Mouse (Mus musculus) left cerebral cortex, adult 9 months (tissue): ENCODE measurements around the gene Usf3.

ENCODE experiments used
- DNase-seq, 2 experiments: peaks; one replicate each; pipeline ENCODE4 v3.0.0; 2022; ENCODE audit warnings: low spot score in 2 of 2

The Usf3 gene

DNA sequence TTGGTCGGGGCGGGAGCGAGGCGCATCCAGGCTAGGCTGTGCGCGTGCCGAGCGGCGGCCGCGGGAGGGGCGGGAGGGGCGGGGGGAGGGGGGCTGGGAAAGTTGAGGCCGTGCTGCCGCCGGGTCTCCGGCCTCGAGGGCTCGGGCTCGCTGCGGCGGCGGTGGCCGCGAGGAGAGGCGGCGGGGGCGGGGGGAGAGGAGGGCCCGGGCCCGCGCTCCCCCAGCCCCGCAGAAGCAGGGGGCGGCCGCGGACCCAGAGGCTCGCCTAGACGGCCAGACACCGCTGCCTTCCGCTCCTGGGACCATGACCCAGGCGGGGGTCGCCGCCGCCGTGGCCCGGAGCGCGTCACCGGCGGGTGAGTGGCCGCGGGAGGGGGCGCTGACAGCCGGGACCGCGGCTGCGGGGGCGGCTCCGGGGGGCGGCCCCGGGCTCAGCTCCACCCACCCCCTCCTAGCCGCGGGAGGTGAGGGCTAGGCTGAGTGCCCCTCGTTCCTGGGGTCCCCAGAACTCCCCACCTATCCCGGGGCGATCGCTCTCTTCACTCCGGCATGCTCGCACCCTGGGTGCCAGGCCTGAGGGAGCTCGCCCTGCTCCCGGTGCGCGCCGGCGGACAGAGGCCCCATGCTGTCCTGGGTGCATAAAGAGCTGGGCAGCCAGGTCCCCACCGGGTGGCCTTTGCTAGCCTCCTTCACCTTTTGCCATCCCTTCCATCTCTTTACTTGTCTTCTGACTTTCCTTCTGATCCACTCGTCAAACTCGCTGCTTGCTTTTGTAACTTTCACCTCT lies at the start of gene Usf3:
Gene Usf3, plus strand, starts transcription at position 92 of the 787 bp plus-strand sequence.
- peak in 1 of 2 experiments; percentile 22 for DNase-seq

DNA sequence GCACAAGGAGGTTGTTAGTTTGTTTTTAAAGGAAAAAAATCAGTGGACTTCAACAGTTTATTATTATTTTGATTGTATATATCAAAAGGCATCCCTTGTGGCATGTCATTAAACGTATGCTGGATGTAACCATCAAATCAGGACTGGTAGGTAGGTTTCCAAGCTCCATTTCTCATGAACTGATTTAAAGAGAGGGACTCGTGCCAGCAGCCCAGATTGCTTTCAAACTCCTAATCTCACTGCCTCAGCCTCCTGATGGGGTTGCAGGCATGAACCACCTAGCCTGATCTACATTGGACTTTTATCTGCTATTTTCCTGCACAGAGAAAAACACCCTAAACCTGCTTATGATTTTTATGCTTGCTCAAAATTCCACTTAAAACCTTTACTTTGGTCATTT lies 49.3 kb upstream of the Usf3 start:
- DNase-seq = no peak

DNA sequence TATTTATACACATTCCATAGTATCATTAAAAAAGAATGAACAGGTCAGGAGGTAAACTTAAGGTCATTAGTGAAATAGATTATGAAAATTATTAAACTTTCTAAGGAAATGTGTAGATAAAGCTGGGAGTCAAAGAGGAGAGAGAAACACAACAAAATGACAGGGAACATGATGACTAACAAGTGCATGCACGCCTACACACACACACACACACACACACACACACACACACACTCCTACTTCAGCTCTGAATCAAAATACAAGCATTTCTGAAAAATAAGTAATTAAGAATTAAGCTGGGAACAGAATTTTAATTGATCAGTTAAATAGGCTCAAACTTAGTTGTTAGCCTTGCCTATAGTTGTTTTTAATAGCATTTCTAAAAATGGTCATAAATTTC lies 48.3 kb upstream of the Usf3 start:
- no peak for DNase-seq

DNA sequence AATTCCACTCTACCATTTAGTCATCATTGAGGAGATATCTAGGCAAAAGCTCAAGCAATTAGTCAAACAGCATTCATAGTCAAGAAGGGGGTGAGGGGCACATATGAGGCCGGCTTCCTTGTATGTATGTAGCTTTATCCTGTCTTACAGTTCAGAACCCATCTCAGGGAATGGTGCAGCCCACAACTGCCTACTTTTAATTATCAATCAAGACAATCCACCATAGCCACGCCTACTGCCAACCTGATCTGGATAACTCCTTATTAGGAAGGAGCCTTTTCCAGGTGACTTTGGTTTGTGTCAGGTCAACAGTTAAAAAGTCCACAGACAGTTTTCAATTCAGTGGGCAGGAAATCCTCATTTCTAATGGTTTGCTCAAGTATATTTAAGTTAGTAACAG lies 47.6 kb upstream of the Usf3 start:
- no peak for DNase-seq

DNA sequence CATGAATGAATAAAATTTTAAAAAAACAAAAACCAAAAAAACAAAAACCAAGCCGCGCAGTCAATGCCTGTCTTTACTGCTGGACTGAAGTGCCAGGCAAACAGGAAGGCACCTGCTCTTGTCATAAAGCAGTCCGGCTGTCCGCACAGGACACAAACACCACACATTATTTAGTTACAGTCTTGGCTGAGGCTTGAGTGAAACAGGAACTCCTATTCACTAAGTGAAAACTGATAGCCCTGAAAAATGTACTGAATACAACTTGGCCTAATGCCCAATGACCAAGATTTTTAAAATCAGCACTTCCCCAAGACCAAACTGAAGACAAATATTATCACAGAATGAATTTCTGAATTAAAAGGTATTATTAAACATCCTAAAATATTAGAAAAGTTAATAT lies 46.6 kb upstream of the Usf3 start:
- DNase-seq = no peak

DNA sequence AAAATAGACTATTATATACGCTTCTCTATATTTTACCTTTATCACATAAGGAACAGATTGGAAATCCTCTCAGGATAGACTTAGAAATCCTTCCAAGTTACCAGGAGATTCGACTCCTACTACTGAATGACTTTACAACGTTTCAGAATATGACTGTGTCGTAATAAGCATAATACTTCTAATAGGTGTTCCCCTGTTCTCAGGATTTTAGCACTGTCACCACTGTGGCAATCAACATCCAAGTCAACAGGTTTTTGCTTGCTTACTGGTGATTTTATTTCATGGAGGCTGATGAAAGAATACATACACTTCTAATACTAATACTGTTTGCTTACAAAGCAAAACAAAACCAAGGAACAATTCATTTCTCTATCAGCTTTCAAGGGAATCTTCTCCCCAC lies 40.7 kb upstream of the Usf3 start:
- no peak for DNase-seq

DNA sequence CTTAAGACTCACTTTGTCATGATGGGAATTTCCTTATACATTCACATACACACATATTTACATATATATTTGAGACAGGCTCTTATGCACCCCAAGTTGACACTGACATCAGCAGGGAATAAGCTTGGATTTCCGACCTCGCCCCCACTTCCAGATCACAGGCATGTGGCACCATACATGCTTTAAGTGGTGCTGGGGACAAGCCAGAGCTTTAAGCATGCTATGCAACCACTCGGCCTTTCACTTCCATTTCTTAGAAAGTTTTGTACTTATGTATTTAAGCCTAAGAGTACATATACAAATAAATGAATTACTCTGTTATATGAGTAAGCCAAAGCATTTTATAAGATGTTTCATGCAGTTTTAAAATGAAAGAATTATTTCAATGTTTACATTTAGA lies 39.9 kb upstream of the Usf3 start:
- no peak for DNase-seq

DNA sequence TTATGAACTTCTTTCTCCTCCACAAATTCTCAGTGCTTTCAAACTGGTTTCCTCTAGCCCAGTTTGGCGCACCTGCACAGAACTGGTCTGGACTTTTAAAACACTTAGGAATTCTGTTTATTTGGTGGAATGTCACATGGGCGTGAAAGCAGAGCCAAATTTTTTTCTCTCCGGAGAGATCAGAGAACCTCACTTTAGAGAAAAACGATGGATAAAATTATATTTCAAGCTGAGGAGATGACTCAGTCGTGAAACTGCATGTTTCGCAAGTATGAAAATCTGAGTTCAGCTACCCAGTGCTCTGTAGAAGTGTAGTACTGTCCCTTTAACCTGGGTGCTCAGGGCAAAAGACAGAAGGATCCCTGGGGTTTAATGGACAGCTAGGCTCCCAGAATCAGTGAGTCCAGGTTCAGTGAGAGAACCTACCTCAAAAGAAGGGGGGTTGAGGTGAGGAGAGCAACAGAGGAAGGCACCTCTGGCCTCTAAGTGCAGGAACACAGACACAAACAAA lies 36.5 kb upstream of the Usf3 start:
- DNase-seq = no peak

DNA sequence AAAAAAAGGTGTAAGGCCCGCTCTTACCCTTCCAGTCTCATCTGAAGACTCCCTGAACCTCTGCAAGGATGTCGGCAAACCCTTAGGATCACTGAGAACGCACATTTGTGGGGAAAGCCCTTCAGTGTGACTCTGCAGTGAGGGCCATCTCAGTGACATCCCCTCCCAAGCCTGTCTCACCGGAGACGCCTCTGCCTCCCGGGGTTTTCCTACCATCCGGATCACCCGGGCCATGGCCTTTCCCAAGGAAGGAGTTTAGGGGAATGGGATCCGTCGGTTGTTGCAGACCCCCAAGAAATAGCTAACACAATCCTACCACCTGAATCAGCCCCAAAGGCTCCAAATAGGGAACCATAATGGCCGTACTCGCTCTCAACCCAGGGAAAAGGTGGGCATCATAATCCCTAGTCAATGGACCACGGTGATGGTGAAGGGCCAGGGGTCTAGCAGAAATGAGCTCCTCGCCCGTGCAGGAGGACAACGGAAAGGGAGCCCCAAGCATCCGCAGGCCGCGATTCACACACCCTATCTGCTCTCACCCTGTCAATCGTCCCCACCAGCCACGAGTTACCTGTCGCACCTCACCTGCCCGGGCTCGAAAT lies 34.6 kb upstream of the Usf3 start:
- no peak for DNase-seq

DNA sequence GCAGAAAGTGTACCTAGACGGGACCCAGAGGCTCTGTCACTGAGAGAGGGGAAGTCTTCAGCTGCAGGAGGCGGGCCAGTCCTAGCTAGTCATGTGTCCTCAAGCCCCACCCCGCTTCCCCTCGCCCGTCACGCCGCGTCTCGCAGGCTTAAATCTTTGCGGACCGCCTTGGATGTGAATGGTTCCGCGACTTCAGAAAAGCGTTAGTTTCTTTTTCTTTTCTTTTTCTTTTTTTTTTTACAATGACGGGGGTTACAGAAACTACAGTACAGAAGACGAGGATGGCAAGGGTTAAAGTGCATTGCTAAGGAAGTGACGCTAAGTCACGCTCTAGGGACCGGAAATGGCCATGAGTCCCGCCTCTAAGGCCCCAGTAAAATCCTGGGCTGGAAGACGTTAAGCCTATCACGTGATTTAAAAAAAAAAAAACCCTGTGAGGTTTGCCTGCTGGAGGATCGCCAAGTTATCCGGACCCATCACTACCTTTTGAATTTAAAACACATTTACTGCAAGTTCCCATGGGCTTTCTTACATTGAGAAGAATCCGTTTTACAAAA lies 34.0 kb upstream of the Usf3 start:
- peak; percentile 86 to 87 for DNase-seq

DNA sequence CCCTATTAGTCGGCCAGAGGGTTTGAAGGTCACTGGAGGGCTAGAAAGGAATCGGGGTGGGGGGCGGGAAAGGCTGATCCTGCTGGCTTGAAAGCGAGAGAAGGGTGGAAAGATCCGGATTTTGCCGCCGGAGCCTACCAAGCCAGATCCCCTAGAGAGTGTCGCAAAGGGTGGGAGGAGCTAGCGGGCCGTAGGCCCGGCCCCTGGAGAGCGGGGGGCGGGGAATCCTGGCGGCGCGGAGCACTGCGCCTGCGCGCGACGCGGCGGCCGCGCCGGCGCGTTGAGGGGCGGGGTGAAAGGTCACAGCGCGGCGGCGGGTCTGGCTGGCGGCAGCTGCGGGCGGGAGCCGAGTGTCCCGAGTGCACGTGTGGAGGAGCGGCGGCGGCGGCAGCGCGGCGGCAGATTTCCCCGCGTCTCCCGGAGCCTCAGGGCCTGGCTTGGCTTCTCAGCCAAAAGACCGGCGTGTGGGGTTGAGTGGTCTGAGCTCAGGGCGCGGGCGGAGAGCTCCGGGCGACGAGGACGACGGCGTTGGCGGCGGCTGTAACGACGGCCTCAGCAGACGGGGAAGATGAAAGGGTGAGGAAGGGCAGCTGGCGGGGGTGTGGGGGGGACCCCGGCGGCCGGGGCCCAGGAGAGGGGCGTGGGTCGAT lies 33.4 kb upstream of the Usf3 start, which contains the start of the genes Atp6v1a and Naa50:
Gene Atp6v1a, minus strand, starts transcription at position 170 of the 650 bp plus-strand sequence.
Gene Naa50, plus strand, starts transcription at position 295 of the 650 bp plus-strand sequence.
- peak; percentile 78 to 91 for DNase-seq

DNA sequence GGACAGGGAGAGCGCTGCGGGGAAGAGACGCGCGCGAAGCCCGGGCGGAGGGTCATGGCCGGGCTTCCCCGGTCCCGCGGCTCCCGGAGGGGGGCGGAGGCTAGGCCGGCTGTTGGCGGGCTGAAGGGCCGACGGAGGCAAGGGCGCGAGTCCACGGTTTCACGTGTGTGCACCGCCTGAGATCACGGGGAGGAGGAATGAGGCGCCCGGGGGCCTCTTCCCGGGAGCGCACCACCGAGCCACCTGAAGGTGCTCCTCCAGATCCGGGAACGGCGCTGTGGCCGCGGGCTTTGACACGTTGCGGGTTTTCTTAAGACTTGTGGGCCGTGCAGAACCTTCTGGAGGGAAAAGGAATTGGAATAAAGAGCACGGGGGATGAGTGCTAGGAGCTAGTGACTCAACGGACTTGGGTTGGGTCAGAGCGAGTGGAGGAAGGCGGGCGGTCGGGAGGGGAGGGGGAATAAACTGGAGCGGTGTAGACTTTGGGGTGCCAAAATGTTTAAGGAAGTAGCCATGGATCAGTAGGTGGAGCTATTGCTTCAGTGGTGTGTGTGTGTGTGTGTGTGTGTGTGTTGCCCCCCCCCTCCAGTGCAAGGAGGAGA lies 32.8 kb upstream of the Usf3 start:
- peak; percentile 72 to 73 for DNase-seq

DNA sequence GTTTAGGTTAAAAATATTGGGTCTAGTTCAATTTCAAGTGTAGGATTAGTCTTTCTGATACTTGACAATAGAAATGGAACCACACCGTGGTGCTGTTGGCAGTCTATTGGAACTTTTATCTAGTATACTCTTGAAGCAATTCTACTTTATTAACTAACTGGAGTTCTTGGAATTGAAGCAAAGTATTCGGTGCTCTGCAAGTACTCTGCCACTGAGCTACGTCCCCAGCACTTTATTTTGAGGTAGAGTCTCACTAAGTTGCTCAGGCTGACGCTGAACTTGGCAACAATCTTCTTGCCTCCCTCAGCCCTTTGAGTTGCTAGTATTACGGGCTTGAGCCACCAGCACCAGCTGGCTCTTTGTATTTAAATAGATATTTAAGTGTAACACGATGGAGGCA lies 31.6 kb upstream of the Usf3 start:
- DNase-seq = peak in 1 of 2 experiments; percentile 47

DNA sequence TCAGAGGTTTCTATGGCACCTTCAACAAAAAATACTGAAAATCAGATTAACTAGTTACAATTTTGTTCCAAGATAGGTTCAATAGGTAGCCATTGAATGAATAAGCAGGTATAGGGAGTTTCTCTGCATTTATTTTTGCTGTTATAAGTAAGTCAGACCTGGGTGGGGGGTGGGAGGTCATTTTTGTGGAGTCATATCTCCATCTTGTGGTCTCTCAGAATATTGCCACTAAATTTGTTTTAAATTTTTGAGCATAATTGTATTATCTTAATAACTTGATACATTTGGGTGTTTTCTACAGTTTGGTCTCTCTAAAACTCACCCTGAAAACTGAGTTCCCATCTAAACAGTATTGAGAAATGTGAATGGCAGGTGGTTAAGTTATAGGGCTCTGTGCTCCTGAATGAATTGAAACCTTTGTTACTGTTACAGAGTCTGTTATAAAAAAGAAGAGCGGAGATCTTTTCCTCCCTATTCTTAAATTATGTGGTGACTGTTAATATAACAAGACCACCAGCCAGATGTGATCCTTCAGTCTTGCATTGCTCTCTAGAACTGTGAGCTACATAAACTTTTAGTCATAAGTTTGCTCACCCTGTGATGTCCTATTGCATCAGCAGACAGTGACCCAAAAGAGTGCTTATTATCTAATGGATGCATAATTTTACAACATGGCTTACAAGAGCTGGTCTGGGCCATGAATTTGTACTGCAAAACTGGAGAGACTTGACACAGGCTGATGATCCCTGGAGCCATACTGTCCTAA lies 23.9 kb upstream of the Usf3 start:
- DNase-seq = no peak

DNA sequence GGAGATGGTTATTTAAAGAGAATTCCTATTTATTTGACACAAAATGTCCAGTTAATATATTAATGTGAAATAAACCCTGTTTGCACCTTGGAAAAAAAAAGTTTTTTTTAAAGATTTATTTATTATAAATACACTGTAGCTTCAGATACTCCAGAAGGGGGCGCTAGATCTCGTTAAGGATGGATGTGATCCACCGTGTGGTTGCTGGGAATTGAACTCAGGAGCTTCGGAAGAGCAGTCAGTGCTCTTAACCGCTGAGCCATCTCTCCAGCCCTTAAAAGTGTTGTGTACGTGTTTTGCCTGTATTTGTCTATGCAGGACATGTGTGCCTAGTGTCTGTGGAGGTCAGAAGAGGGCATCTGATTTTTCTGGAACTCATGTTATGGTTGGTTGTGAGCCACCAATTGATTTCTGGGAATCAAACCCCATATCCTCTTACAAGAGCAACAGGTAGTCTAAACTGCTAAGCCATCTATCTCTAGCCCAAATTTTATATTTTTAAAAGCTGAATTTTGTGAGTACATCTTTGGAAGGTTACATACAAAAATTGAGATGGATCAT lies 18.5 kb upstream of the Usf3 start:
- DNase-seq = no peak

DNA sequence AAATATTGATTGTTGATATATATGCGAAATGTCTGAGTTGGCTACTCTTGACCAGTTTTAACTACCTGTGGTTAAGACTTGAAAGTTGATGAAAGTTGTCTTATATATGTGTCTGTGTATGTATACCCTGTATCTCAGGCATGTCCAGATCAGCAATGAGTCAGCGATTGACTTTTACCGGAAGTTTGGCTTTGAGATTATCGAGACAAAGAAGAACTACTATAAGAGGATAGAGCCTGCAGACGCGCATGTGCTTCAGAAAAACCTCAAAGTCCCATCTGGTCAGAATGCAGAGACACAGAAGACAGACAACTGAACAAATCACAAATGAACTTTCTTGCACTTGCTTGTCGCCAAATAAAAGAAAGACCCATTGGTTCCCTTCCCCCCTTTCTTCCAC lies 13.7 kb upstream of the Usf3 start:
- DNase-seq = no peak

DNA sequence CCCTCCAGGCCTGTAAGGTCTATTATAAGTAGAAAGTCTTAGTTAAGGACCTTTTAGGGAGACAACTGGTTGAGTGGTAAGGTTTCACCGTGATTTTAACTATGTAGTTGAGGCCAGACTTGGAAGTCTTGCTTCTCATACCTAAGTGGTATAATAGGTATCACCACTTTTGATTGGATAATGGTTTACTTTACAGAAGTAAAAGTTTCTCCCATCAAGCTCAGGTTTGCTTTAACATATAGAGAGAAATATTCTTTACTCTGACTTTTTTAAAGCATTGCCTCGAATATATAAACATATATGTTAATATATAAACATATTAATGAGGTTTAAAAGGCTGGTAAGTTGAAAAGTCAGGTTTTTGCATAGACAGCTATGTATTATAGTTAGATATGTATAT lies 9.2 kb upstream of the Usf3 start:
- no peak for DNase-seq

DNA sequence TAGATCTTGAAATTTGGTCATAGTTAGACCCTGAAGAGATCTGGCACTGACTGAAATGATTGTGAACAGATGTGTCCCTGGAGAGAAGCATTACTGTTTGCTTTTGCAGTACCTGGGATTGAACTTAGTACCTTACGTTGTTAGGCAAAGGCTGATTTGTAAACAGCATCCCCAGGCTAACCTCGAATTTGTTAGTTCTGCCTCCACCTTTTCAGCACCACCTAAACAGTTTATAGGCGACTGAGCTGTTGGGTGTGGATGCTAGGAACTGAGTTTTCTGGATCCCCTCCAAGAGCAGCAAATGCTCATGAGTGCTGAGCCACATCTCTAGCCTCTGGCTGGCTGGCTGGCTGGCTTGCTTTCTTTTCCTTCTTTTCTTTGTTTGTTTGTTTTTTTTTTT lies 7.9 kb upstream of the Usf3 start:
- DNase-seq = no peak

DNA sequence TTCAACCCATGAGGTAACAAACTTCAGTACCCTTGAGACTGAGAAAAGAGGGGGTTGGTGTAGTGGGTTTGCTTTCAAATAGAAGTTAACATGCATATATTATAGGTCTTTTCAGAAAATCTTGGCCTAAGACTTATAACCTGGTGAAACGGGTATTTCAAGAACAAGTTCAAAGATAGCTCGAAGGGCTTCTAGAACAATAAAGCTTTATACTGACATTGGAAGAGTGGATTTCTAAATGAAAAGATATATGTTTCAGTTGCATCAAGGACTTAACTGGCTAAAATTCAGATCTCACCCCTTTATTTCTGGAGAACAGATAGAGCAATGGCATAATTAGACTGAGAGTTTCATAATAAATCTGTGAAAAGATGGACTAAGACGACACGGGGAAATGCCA lies 4.1 kb upstream of the Usf3 start:
- no peak for DNase-seq

DNA sequence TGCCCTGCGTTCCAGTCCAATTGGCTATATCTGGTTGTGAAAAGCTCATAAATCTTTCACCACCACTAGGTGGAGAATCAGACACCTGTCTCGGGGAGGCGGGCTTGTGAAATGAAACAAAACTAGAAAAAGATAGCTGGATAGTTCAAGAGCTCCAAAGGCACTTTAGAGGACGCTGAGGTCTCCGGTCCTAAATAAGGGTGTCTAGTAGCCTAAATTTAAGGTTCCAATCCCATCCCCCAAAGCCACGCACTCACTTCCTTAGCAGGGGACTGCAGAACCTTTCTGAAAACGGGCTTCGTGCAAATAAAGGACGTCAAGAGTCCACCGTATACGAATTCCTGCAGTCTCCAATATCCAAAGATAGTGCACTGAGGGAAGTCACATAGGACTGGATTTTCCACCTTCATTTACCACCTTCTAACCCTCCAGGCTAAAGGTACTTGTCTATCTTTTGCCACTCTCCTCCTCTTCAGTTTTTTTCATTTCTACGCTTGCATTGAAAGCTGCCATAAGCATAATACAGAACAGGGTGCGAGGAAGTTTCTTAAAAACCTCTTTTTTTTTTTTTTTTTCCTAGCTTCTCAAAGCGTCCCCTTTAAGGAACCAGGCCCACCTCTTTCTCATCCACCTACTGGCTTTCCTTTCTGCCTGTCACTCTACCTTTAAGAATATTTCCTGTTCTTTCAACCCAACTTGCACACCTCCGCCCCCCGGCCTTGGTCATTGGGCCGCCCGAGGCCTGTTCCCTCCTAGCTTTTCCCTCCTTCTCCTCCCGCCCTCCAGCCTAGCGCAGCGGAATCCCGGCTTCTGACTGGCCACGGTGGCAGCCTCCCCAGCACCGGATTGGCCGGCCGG lies 520 bp upstream of the Usf3 start:
- DNase-seq = peak; percentile 97 to 99
